8 mouse cellular contexts compared by ENCODE assay signal in the genomic region with DNA sequence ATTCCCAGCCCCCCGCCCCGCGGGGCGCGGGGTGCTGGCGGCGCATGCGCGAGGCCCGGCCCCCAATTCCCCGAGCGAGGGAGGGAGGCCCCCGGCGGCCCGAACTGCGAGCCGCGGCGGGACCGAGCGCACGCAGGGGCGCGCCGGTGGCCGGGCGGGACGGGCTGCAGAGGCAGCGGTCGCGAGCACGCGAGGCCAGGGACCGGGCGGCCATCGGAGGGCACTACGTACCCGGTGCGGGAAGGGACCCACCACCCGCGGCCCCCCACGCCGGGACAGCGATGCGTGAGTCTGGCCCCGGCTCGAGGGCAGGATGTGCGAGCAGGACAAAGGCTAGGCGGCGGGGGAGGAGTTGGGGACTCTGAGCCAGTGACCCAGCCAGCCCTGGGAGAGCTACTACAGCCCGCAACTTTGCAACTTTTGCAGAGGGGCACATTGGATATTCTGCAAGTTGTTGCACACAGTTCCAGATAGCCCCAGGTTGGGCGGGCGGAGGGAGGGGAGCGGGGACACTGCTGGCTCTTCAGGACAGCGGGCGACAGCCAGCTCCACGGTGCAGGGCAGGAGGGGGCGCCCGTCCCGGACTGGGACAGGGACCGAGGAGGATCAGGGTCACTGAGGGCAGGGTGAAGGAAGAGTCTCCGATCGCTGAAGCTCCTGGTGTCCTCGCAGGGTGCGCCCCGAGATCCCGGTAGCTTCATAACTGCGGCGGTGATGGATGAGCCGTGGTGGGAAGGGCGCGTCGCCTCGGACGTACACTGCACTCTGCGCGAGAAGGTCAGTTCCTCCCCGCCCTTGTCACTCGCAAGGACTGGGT. TPM values are rescaled to one million over a fixed set of nuclear protein-coding genes. Genes with fewer than 3 reads are reported as not detected.
DNase-seq lines count a peak whose midpoint lies in the region; ATAC-seq and TF ChIP-seq lines count a peak whose summit lies in the region.

Ccnjl (plus strand) TSS at position 102 of the 817 bp plus-strand sequence.

- peak within 1 kb of the TSS; percentile 90 for H3K4me3 ChIP-seq in intestine, embryonic 14.5 days (ENCODE audit: low read depth, low read length)
- H3K4me3 ChIP-seq in liver, adult 2 months (ENCODE audit: insufficient read depth, low read depth, low read length) = peak within 1 kb of the TSS; percentile 79
- H3K4me3 ChIP-seq in midbrain, embryonic 16.5 days (ENCODE audit: low read depth, low read length) = peak within 1 kb of the TSS; percentile 84

- under 1% methylated on average over 79 of the region's 79 CpGs for WGBS in intestine, embryonic 14.5 days
- WGBS in liver, adult 2 months = 1% methylated on average over 79 of the region's 79 CpGs
- WGBS in midbrain, embryonic 16.5 days = under 1% methylated on average over 60 of the region's 79 CpGs

- H3K4me2 ChIP-seq in intestine, embryonic 14.5 days (ENCODE audit: low read length) = peak within 1 kb of the TSS; percentile 82
- peak within 1 kb of the TSS; percentile 92 for H3K4me2 ChIP-seq in midbrain, embryonic 16.5 days (ENCODE audit: low read length)

- peak within 1 kb of the TSS; percentile 66 for H3K27ac ChIP-seq in intestine, embryonic 14.5 days (ENCODE audit: low read depth)
- H3K27ac ChIP-seq in liver, adult 2 months (replicated peaks; ENCODE audit: insufficient read depth, low read depth, low read length) = no peak within 1 kb of the TSS
- H3K27ac ChIP-seq in midbrain, embryonic 16.5 days (ENCODE audit: low read length) = peak within 1 kb of the TSS; percentile 75

- no peaks in the 10 kb centered on the region for H3K79me2 ChIP-seq in liver, adult 2 months (ENCODE audit: control insufficient read depth, insufficient read depth, low read length)

- peak within 1 kb of the TSS; percentile 81 for H3K9ac ChIP-seq in intestine, embryonic 14.5 days (ENCODE audit: low read length)
- H3K9ac ChIP-seq in liver, adult 2 months (ENCODE audit: low read depth, low read length) = peak within 1 kb of the TSS; percentile 74
- peak within 1 kb of the TSS; percentile 82 for H3K9ac ChIP-seq in midbrain, embryonic 16.5 days (ENCODE audit: low read depth, low read length)

- no peaks in the 10 kb centered on the region for H3K9me3 ChIP-seq in intestine, embryonic 14.5 days (ENCODE audit: control insufficient read depth, low read length)
- no peaks in the 10 kb centered on the region for H3K9me3 ChIP-seq in midbrain, embryonic 16.5 days (replicated peaks; ENCODE audit: control insufficient read depth, low read length, poor library complexity, severe bottlenecking)

- TF ChIP-seq POLR2A in liver, adult 2 months (IDR thresholded peaks at IDR 0.05; ENCODE audit: extremely low read depth, insufficient read depth, low read length) = no peak

- DNase-seq in frontal cortex, adult 2 months (ENCODE audit: extremely low spot score in 1 of 2, low spot score in 1 of 2) = no peak
- DNase-seq in gastrocnemius, postnatal 4 days (ENCODE audit: low spot score in 2 of 2) = peak; percentile 49 to 56
- peak; percentile 91 for DNase-seq in intestine, embryonic 14.5 days (ENCODE audit: low spot score)
- DNase-seq in liver, adult 2 months (ENCODE audit: extremely low read depth, low read depth, low spot score) = no peak
- peak; percentile 24 for DNase-seq in splenic B cell, adult 2 months (ENCODE audit: low read depth, low spot score)

- peak; percentile 46 for TF ChIP-seq CTCF in liver, adult 2 months (IDR thresholded peaks at IDR 0.05; ENCODE audit: low read depth, low read length)

- peaks cover 9% of the 10 kb centered on the region for H3K4me1 ChIP-seq in intestine, embryonic 14.5 days (replicated peaks; ENCODE audit: control insufficient read depth, insufficient read depth, low read length)
- peaks cover 1% of the 10 kb centered on the region; the same call in 1 of the 2 replicates for H3K4me1 ChIP-seq in liver, adult 2 months (ENCODE audit: control insufficient read depth, insufficient read depth, low read length)
- peaks cover 2% of the 10 kb centered on the region; the same call in 1 of the 2 replicates for H3K4me1 ChIP-seq in midbrain, embryonic 16.5 days (ENCODE audit: control insufficient read depth, insufficient read depth, low read length)

- ATAC-seq in frontal cortex, adult (ENCODE audit: low TSS enrichment) = peak; percentile 84
- ATAC-seq in common myeloid progenitor, adult 5-6 weeks (replicated peaks; ENCODE audit: low read depth, poor library complexity, severe bottlenecking) = peak; percentile 54
- ATAC-seq in intestine, embryonic 14.5 days (replicated peaks; ENCODE audit: low FRiP score, low TSS enrichment, low read depth) = peak; percentile 91
- peak; percentile 81 for ATAC-seq in midbrain, embryonic 16.5 days

- H3K36me3 ChIP-seq in intestine, embryonic 14.5 days (ENCODE audit: control insufficient read depth, insufficient read depth, low read length) = peaks cover 14% of the 10 kb centered on the region
- no peaks in the 10 kb centered on the region for H3K36me3 ChIP-seq in liver, adult 2 months (ENCODE audit: control insufficient read depth, insufficient read depth, low read length)
- H3K36me3 ChIP-seq in midbrain, embryonic 16.5 days (ENCODE audit: control insufficient read depth, insufficient read depth, low read length) = no peaks in the 10 kb centered on the region
- no peaks in the 10 kb centered on the region for H3K36me3 ChIP-seq in splenic B cell, adult 2 months (ENCODE audit: control insufficient read depth, insufficient read depth, low read length, poor library complexity, severe bottlenecking)

- no peaks in the 10 kb centered on the region for H3K27me3 ChIP-seq in intestine, embryonic 14.5 days (replicated peaks; ENCODE audit: control insufficient read depth, insufficient read depth, low read length)
- peaks cover 9% of the 10 kb centered on the region for H3K27me3 ChIP-seq in liver, adult 2 months (ENCODE audit: control insufficient read depth, insufficient read depth, low read length)
- no peaks in the 10 kb centered on the region for H3K27me3 ChIP-seq in midbrain, embryonic 16.5 days (ENCODE audit: control insufficient read depth, insufficient read depth, low read depth, low read length)
- H3K27me3 ChIP-seq in splenic B cell, adult 2 months (ENCODE audit: control insufficient read depth, insufficient read depth, low read length, poor library complexity, severe bottlenecking) = no peaks in the 10 kb centered on the region; the same call in 1 of the 2 replicates

RNA-seq across cellular contexts. Expression of gene Ccnjl, which starts in this region (rescaled TPM):
- polyA plus RNA-seq in frontal cortex, adult 2 months (2012; rRNA removed) = 1.5 and 2.2 TPM in 2 replicates
- 0.69 TPM in 1 of 2 replicates, not detected in the other for total RNA-seq in common myeloid progenitor, adult 5-6 weeks (2017)
- 1 to 10 TPM; 2.4 to 3.3 TPM for total RNA-seq in gastrocnemius, postnatal 4 days (2021)
- polyA plus RNA-seq in intestine, embryonic 14.5 days (2014; fragmentation: Nextera tagmentation; extraction: Ambion mirVana) = 23.7 and 25.8 TPM in 2 replicates
- total RNA-seq in liver, adult 2 months (2014; rRNA removed) = 0.07 and 0.09 TPM in 2 replicates
- polyA plus RNA-seq in liver, adult 2 months (2012; rRNA removed) = 0.10 and 0.20 TPM in 2 replicates
- 7.4 and 10.4 TPM in 2 replicates for polyA plus RNA-seq in midbrain, embryonic 16.5 days (2015; fragmentation: Nextera tagmentation; extraction: Ambion mirVana)

Comparison
In these comparisons a context has a peak if more than half of its experiments do, and no peak if none do; other contexts are left out.
1. Peak in ATAC-seq in common myeloid progenitor, adult 5-6 weeks; RNA of the gene not detected or under 1 TPM.
2. DNase-seq: peak in gastrocnemius, postnatal 4 days (2 of 2), intestine, embryonic 14.5 days (single experiment) and splenic B cell, adult 2 months (single experiment); none in frontal cortex, adult 2 months (0 of 2) and liver, adult 2 months (single experiment).
3. Peak in every context shown above with its lines, with median percentiles within 50 percentile points of each other: ATAC-seq, H3K4me3 ChIP-seq and H3K9ac ChIP-seq.